Mouse (Mus musculus): Measurements from ENCODE around the gene Lig1. TPM values are rescaled to one million over a fixed set of nuclear protein-coding genes. Genes with fewer than 3 reads are reported as not detected.

The Lig1 gene
- polyA plus RNA-seq, 1 experiment from 2014 or later, result 38.2 TPM

DNA sequence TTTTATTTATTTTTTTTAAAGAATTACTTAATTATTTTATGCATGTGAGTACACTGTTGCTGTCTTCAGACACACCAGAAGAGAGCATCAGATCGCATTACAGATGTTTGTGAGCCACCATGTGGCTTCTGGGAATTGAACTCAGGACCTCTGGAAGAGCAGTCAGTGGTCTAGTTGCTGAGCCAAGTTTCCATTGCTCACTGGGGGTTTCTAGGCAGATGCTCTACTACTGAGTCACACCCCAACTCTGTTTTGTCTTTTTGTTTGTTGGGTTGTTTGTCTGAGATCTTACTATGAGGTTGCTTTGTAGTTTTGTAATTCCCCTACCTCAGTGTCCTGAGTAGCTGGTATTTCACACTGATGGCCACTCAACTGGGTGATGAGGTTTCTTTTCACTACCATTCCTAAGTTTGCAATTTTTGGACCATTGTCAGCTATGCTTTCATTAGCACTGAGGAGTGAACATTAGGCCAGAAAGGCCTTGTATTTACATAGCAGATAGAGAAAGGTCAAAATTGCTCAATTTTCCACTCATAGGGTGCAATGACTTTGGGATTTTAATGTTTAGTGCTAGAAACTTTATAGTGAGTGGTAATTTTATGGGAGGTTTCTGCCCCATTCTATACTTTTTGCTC, 13.1 kb downstream of the Lig1 start:
- no peak overlapping the region for H3K4me3 ChIP-seq
- H3K9me3 ChIP-seq, result no peaks in the 10 kb centered on the region
- no peaks in the 10 kb centered on the region for H3K4me1 ChIP-seq (replicated peaks)
- no peak for ATAC-seq (ENCODE audit: low FRiP score, low read depth)
- no peak overlapping the region for H3K27ac ChIP-seq (replicated peaks)
- no peaks in the 10 kb centered on the region for H3K27me3 ChIP-seq
- WGBS, result 97% methylated on average over 1 of the region's 1 CpGs
- no peak overlapping the region for H3K4me2 ChIP-seq
- no peak overlapping the region for H3K9ac ChIP-seq
- H3K36me3 ChIP-seq, result peaks cover 67% of the 10 kb centered on the region

DNA sequence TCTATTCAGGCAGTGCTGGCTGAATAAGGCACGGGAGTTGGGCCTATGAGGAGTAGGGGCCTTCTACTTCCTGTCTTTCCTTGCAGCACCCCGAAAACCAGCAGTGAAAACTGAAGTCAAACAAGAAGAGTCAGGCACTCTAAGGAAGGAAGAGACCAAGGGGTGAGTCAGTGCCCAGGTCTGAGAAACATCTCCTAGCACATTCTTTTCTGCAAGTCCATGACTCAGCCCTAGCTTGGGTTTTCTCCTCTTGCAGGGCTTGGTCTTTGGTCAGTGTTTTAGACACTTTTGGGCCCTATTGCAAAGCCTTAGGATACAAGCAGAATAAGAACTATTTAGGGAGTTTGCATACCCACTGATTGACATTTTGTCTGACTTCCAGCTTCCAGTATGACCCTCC, 14.3 kb downstream of the Lig1 start:
- no peak overlapping the region for H3K4me2 ChIP-seq
- no peak overlapping the region for H3K9ac ChIP-seq
- no peak for ATAC-seq (ENCODE audit: low FRiP score, low read depth)
- no peak overlapping the region for H3K4me3 ChIP-seq
- WGBS, result 85% methylated on average over 2 of the region's 2 CpGs
- H3K27ac ChIP-seq (replicated peaks), result no peak overlapping the region
- H3K4me1 ChIP-seq (replicated peaks), result no peaks in the 10 kb centered on the region
- peaks cover 67% of the 10 kb centered on the region for H3K36me3 ChIP-seq
- no peaks in the 10 kb centered on the region for H3K27me3 ChIP-seq
- H3K9me3 ChIP-seq, result no peaks in the 10 kb centered on the region

DNA sequence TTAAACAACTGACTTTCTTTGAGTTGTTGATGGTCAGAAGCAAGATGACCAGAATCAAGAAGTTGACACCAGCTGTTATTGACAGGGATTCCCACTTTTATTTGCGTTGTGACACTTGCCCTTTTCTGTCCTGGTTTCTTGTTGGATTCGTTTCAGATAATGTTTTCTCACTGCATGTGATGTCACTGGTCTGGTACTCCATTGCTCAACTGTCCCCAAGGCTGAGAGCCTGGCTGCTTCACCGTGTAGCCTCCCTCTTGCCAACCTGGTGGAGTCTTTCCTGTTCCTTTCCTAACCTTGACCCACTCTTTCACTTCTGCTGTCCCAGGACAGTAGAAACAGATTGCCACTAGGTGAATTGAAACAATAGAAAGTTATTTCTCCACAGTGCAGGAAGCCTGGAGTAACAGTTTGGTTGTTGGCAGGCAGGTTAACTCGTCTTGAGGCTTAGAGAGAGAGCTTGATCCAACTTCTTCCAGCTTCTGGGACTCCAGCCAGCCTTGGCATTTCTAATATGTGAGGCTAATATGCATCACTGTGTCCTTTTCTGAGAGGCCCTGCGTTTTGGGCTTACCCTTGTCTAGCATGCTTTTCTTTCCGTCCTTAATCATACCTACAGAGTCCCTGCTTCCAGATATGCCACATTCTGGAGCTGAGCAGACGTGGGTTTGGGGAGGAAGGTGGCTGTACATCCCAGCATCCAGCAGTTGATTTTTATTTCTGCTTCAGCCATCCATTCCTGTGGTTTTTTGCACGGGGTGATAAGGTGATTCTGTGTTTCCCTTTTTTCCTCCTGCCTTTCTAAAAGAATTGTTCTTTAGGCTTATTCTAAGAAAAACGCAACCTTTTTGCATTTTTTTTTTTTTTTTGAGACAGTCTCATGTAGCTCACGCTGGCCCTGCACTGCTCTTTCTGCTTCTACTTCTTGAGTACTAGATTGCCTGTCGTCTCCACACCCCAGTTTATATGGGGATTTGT, 17.1 kb downstream of the Lig1 start:
- no peak overlapping the region for H3K9ac ChIP-seq
- no peaks in the 10 kb centered on the region for H3K27me3 ChIP-seq
- H3K4me3 ChIP-seq, result no peak overlapping the region
- no peak overlapping the region for H3K27ac ChIP-seq (replicated peaks)
- H3K36me3 ChIP-seq, result peaks cover 75% of the 10 kb centered on the region
- no peaks in the 10 kb centered on the region for H3K9me3 ChIP-seq
- ATAC-seq (ENCODE audit: low FRiP score, low read depth), result no peak
- H3K4me2 ChIP-seq, result no peak overlapping the region
- WGBS, result 88% methylated on average over 11 of the region's 11 CpGs
- H3K4me1 ChIP-seq (replicated peaks), result no peaks in the 10 kb centered on the region

DNA sequence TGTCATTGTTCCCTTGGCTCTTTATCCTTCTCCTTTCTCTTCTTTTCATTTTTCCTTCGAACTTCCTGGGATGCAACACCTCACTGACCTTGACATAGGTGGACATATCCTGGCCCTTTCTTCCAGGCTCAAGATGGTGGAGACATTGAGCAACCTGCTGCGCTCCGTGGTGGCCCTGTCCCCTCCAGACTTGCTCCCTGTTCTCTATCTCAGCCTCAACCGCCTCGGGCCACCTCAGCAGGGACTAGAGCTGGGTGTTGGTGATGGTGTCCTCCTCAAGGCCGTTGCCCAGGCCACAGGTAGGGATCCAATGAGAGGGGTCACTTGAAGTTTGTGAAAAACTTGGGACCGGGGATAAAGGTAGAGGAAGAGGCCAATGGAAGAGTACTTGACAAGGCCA, 18.2 kb downstream of the Lig1 start:
- no peaks in the 10 kb centered on the region for H3K27me3 ChIP-seq
- H3K27ac ChIP-seq (replicated peaks), result no peak overlapping the region
- no peak overlapping the region for H3K4me3 ChIP-seq
- no peaks in the 10 kb centered on the region for H3K4me1 ChIP-seq (replicated peaks)
- ATAC-seq (ENCODE audit: low FRiP score, low read depth), result no peak
- no peaks in the 10 kb centered on the region for H3K9me3 ChIP-seq
- no peak overlapping the region for H3K4me2 ChIP-seq
- no peak overlapping the region for H3K9ac ChIP-seq
- H3K36me3 ChIP-seq, result peaks cover 76% of the 10 kb centered on the region
- WGBS, result 94% methylated on average over 7 of the region's 7 CpGs

DNA sequence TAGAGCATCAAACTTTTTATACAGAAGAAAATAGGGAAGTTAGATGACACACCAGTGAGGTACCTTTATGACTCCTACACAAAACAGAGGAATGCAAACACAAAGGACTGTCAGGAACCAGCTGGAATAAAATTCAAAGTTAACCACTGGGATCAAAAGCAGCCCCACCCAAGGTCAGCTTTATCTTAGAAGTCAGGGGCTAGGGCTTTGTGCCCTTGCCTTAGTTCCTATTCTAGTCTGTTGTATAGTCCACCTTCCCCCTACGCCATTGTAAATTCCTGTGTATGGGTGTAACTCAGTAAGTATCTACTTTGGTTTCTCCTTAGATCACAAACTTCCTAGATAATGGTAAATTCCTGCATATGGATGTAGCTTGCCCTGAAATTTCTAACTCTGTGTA, 20.6 kb downstream of the Lig1 start:
- Histone ChIP-seq H3K27ac (replicated peaks) (no peak overlapping the region), H3K27me3 (no peaks in the 10 kb centered on the region), H3K9me3 (no peaks in the 10 kb centered on the region), H3K4me3 (no peak overlapping the region), H3K4me2 (no peak overlapping the region), H3K9ac (no peak overlapping the region), H3K36me3 (peaks cover 74% of the 10 kb centered on the region), H3K4me1 (replicated peaks) (no peaks in the 10 kb centered on the region)
- WGBS, result 85% methylated on average over 1 of the region's 1 CpGs
- no peak for ATAC-seq (ENCODE audit: low FRiP score, low read depth)

DNA sequence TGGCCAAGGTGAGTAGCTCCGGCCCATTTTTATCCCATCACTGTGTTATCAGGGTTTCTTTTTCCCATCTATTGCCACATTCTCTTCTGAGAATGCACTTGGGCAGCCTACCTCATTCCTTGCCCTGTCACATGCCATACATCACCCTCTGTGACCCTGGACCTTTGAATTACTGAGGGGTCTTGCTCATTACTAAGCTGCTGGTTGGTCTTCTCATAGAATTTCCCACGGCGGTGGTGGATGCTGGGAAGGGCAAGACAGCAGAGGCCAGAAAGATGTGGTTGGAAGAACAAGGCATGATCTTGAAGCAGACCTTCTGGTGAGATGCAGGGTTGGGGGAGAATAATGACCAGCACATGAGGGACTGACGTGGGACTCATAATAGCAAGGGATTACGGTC, 21.7 kb downstream of the Lig1 start:
- Histone ChIP-seq H3K4me2 (no peak overlapping the region), H3K27ac (replicated peaks) (no peak overlapping the region), H3K9ac (no peak overlapping the region), H3K4me1 (replicated peaks) (no peaks in the 10 kb centered on the region), H3K9me3 (no peaks in the 10 kb centered on the region), H3K4me3 (no peak overlapping the region), H3K36me3 (peaks cover 79% of the 10 kb centered on the region), H3K27me3 (no peaks in the 10 kb centered on the region)
- WGBS, result 93% methylated on average over 5 of the region's 5 CpGs
- no peak for ATAC-seq (ENCODE audit: low FRiP score, low read depth)

DNA sequence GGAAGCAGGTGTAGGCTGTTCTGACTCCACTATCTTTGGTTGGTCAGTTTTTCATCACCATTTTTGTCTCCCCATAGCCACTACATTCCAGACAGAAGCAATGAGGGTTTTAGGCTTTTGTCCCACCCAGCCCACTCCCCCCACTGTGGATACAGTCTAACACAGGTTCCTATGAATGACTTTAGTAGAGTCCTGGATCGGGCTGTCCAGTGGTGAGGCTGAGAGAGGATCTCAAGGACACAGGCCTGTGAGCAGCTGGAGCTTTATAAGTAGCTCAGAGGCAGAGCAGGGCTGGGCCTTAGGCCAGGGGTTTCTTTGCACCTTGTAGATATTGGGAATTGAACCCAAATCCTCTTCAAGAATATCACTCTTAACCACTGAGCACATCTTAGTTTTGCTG, 24.6 kb downstream of the Lig1 start:
- Histone ChIP-seq H3K4me2 (no peak overlapping the region), H3K9me3 (no peaks in the 10 kb centered on the region), H3K36me3 (peaks cover 79% of the 10 kb centered on the region), H3K27me3 (no peaks in the 10 kb centered on the region), H3K4me1 (replicated peaks) (no peaks in the 10 kb centered on the region), H3K9ac (no peak overlapping the region), H3K27ac (replicated peaks) (no peak overlapping the region), H3K4me3 (no peak overlapping the region)
- 94% methylated on average over 1 of the region's 1 CpGs for WGBS
- no peak for ATAC-seq (ENCODE audit: low FRiP score, low read depth)

DNA sequence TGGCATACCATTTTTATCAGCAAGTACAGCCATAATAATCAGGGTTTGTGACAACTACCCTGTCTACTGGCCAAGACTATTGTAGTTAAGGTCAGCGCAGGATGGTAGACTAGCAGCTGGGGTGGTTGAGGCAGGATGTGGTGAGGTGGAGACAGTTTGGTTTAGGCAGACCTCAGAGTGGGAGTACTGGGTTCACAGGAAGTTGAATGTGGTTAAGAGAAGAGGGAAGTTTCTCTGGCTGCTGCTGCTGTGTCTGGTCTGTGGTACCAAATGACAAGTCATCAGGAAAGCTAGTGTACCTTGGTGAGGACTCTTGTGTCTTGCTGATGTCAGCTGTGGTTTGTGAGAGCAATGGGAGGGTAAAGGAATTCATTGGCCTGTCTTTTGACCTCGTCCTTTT, 25.7 kb downstream of the Lig1 start:
- Histone ChIP-seq H3K36me3 (peaks cover 78% of the 10 kb centered on the region), H3K4me1 (replicated peaks) (no peaks in the 10 kb centered on the region), H3K4me2 (no peak overlapping the region), H3K9me3 (no peaks in the 10 kb centered on the region), H3K9ac (no peak overlapping the region), H3K27me3 (no peaks in the 10 kb centered on the region), H3K4me3 (no peak overlapping the region), H3K27ac (replicated peaks) (no peak overlapping the region)
- 91% methylated on average over 2 of the region's 2 CpGs for WGBS
- ATAC-seq (ENCODE audit: low FRiP score, low read depth), result no peak

DNA sequence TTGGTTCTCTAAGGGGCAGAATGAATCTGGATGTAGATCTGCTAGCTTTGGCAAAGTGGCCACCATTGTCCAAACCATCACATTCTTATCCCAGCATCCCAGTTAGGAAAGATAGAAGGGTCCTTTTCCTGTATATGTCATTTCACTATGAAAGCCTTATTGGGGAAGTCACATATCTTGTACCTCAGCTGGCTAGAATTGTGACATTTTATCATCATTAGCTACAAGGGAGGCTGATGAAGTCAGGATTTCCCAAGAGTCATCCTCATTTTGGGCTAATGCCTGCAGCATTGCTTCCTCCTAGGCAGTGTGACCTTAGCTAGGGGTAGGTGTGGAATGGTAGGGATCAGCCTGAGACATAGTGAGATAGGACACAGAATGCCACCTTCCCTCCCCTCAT, 26.3 kb downstream of the Lig1 start:
- Histone ChIP-seq H3K4me2 (no peak overlapping the region), H3K9me3 (no peaks in the 10 kb centered on the region), H3K4me3 (no peak overlapping the region), H3K27ac (replicated peaks) (no peak overlapping the region), H3K9ac (no peak overlapping the region), H3K4me1 (replicated peaks) (no peaks in the 10 kb centered on the region), H3K27me3 (no peaks in the 10 kb centered on the region), H3K36me3 (peaks cover 78% of the 10 kb centered on the region)
- ATAC-seq (ENCODE audit: low FRiP score, low read depth), result no peak

DNA sequence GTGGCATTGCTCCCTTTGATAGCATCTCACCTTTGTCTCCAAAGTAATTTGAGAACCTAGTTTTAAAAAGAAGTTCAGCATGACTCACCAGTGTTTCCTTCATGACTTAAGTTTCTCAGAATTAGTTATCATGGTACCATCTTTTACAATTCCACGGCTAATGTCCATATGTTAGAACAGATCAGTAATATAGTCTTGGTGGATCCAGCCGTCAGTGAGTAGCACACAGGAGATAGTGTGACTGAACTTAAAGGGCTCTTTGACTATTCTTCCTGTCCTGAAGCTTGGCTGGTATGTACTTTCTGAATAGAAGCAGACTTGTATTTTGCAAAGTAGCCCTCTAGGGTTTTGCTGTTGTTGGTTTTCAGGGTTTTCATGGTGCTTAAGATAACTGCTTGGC, 32.3 kb downstream of the Lig1 start:
- Histone ChIP-seq H3K4me1 (replicated peaks) (no peaks in the 10 kb centered on the region), H3K27ac (replicated peaks) (no peak overlapping the region), H3K4me3 (no peak overlapping the region), H3K9me3 (no peaks in the 10 kb centered on the region), H3K36me3 (peaks cover 60% of the 10 kb centered on the region), H3K4me2 (no peak overlapping the region), H3K9ac (no peak overlapping the region), H3K27me3 (no peaks in the 10 kb centered on the region)
- 95% methylated on average over 2 of the region's 2 CpGs for WGBS
- ATAC-seq (ENCODE audit: low FRiP score, low read depth), result no peak

DNA sequence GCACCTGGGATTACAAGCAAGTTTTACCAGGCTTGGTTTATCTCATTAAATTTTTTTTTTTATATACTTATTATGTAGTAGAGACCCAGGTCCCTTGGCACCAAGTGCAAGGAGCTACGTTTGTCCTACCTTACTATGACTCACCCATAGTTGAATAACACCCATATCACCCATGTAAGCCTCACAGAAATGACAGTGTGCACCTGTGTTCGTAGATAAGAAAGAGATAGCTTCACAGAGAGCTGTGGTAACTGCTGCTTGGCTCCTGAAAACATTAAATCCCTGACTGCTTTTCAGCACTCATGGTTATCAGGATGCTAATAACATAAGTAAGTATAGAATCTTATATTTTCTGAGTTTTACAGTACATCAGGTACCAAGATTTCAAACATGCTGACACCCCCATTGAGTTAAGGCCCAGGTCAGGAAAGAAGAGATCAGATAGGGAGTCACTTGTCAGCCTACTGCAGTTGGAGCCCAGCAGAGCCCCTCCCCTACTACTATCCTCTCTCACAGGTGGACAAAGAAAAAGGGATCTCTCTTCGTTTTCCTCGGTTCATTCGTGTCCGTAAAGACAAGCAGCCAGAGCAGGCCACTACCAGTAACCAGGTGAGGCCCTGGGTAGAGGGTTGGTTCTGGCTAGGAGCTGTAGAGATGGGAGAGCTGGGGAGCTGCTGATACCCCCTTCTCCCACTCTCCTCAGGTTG, 33.6 kb downstream of the Lig1 start:
- H3K4me1 ChIP-seq (replicated peaks), result no peaks in the 10 kb centered on the region
- WGBS, result 96% methylated on average over 6 of the region's 6 CpGs
- H3K36me3 ChIP-seq, result peaks cover 57% of the 10 kb centered on the region
- H3K27ac ChIP-seq (replicated peaks), result no peak overlapping the region
- H3K9ac ChIP-seq, result no peak overlapping the region
- no peaks in the 10 kb centered on the region for H3K27me3 ChIP-seq
- H3K4me2 ChIP-seq, result no peak overlapping the region
- no peaks in the 10 kb centered on the region for H3K9me3 ChIP-seq
- no peak for ATAC-seq (ENCODE audit: low FRiP score, low read depth)
- H3K4me3 ChIP-seq, result no peak overlapping the region

DNA sequence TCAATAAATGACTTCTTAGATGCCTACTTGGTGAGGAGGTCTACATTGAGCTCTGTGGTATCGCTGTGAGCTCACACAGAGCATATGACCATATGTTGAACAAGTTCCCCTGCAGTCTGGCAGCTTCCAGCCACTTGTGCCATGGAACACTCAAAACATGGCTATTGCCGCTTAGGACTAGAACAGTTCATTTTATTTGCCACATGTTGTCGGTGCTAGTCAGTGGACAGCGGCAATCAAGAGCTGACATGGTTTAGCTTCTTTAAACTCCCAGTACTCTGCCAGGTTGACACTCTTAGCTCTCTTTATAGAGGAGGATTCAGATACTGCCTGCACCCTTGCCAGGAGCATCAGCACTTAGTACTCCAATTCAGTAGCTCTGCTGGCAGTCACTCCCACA, 34.3 kb downstream of the Lig1 start:
- Histone ChIP-seq H3K27ac (replicated peaks) (no peak overlapping the region), H3K27me3 (no peaks in the 10 kb centered on the region), H3K4me1 (replicated peaks) (no peaks in the 10 kb centered on the region), H3K4me2 (no peak overlapping the region), H3K9ac (no peak overlapping the region), H3K4me3 (no peak overlapping the region), H3K9me3 (no peaks in the 10 kb centered on the region), H3K36me3 (peaks cover 49% of the 10 kb centered on the region)
- WGBS, result 96% methylated on average over 4 of the region's 4 CpGs
- ATAC-seq (ENCODE audit: low FRiP score, low read depth), result no peak
